12 mouse cellular contexts compared by ENCODE assay signal in the genomic region with DNA sequence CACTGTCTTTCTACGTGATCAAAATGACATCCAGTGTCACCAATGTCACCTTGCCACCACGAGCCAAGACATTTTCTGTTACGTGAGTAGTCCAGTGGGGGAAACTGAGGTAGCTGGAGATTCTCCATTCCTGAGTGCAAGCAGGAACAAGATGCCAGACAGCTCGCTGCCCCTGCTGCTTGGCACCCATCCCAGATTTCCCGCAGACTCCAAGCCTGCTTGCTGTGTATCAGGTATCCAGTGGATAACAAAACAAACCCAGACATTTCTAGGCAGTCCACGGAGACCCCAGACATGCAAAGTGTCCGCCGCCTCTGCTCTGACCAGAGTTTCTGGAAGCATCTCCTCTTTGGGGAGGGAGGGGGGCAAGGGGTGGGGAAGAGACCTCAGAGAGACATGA. TPM values are rescaled to one million over a fixed set of nuclear protein-coding genes. Genes with fewer than 3 reads are reported as not detected.
DNase-seq lines count a peak whose midpoint lies in the region; ATAC-seq lines count a peak whose summit lies in the region.
"Had no signal": no experiment of that assay in that cellular context is flagged by ENCODE, and none has a peak within 500 bp of the region (broad histone marks: within the 10 kb centered on the region; RNA-seq: fewer than 3 reads in every experiment).

No protein-coding gene starts in this region.

- peaks cover 82% of the 10 kb centered on the region for H3K27me3 ChIP-seq in hindbrain, embryonic 10.5 days (ENCODE audit: insufficient read depth, poor library complexity, severe bottlenecking)
- peaks cover 15% of the 10 kb centered on the region for H3K27me3 ChIP-seq in hindbrain, embryonic 16.5 days (replicated peaks; ENCODE audit: control insufficient read depth, insufficient read depth, low read length)
- H3K27me3 ChIP-seq in hindbrain, embryonic 12.5 days, result peaks cover 75% of the 10 kb centered on the region
- H3K27me3 ChIP-seq: stomach, embryonic 15.5 days had no signal

- H3K4me2 ChIP-seq in hindbrain, embryonic 16.5 days (ENCODE audit: low read length), result no peak overlapping the region
- H3K4me2 ChIP-seq in hindbrain, embryonic 12.5 days (replicated peaks), result peak overlapping the region; percentile 68

- H3K36me3 ChIP-seq in hindbrain, embryonic 10.5 days, result no peaks in the 10 kb centered on the region
- H3K36me3 ChIP-seq in hindbrain, embryonic 16.5 days (ENCODE audit: control insufficient read depth, insufficient read depth, low read length), result no peaks in the 10 kb centered on the region
- H3K36me3 ChIP-seq in hindbrain, embryonic 12.5 days, result no peaks in the 10 kb centered on the region
- H3K36me3 ChIP-seq: forebrain, embryonic 15.5 days; limb, embryonic 12.5 days; stomach, embryonic 15.5 days had no signal

- 48% methylated on average over 8 of the region's 8 CpGs for WGBS in hindbrain, embryonic 10.5 days
- WGBS in hindbrain, embryonic 16.5 days, result 36% methylated on average over 8 of the region's 8 CpGs
- WGBS in hindbrain, embryonic 12.5 days, result 43% methylated on average over 8 of the region's 8 CpGs

- no peak overlapping the region for H3K9ac ChIP-seq in hindbrain, embryonic 16.5 days (ENCODE audit: low read depth, low read length)
- H3K9ac ChIP-seq in hindbrain, embryonic 12.5 days, result no peak overlapping the region
- H3K9ac ChIP-seq: stomach, embryonic 15.5 days had no signal

- DNase-seq in hindbrain, embryonic 10.5 days (ENCODE audit: low spot score), result no peak
- DNase-seq in right cerebral cortex, postnatal 10 days (ENCODE audit: low spot score in 2 of 2), result peak; percentile 49 to 57
- no peak for DNase-seq in right cerebral cortex, postnatal 25 days
- peak; percentile 47 for DNase-seq in right cerebral cortex, postnatal 14 days
- DNase-seq in frontal cortex, postnatal 25 days (ENCODE audit: low spot score in 2 of 2), result no peak
- DNase-seq: heart, adult 18-20 months had no signal

- H3K27ac ChIP-seq in hindbrain, embryonic 10.5 days, result no peak overlapping the region
- H3K27ac ChIP-seq in hindbrain, embryonic 16.5 days (ENCODE audit: low read depth, low read length), result no peak overlapping the region
- H3K27ac ChIP-seq in hindbrain, embryonic 12.5 days, result no peak overlapping the region
- H3K27ac ChIP-seq: forebrain, embryonic 15.5 days; layer of hippocampus, adult 2 months; limb, embryonic 12.5 days; stomach, embryonic 15.5 days had no signal

- H3K4me1 ChIP-seq in hindbrain, embryonic 10.5 days (replicated peaks), result peaks cover 33% of the 10 kb centered on the region
- peaks cover 25% of the 10 kb centered on the region for H3K4me1 ChIP-seq in hindbrain, embryonic 16.5 days (ENCODE audit: control insufficient read depth, insufficient read depth, low read depth, low read length)
- peaks cover 38% of the 10 kb centered on the region for H3K4me1 ChIP-seq in hindbrain, embryonic 12.5 days

- H3K4me3 ChIP-seq in hindbrain, embryonic 10.5 days, result peak overlapping the region; percentile 52; the same call in 1 of the 2 replicates
- H3K4me3 ChIP-seq in hindbrain, embryonic 16.5 days (ENCODE audit: low read length), result no peak overlapping the region
- H3K4me3 ChIP-seq in hindbrain, embryonic 12.5 days, result no peak overlapping the region

- no peak for ATAC-seq in hindbrain, embryonic 16.5 days
- ATAC-seq in hindbrain, embryonic 12.5 days (ENCODE audit: low FRiP score), result no peak

- no peaks in the 10 kb centered on the region for H3K9me3 ChIP-seq in hindbrain, embryonic 10.5 days
- no peaks in the 10 kb centered on the region for H3K9me3 ChIP-seq in hindbrain, embryonic 16.5 days (ENCODE audit: control insufficient read depth, low read length)
- no peaks in the 10 kb centered on the region for H3K9me3 ChIP-seq in hindbrain, embryonic 12.5 days (replicated peaks)
- H3K9me3 ChIP-seq: forebrain, embryonic 15.5 days; limb, embryonic 12.5 days; stomach, embryonic 15.5 days had no signal

RNA-seq across cellular contexts. Expression of a gene that starts 52.4 kb away (rescaled TPM):
- polyA plus RNA-seq in hindbrain, embryonic 10.5 days (2016; fragmentation: Nextera tagmentation; extraction: Ambion mirVana), result 0.73 and 1.7 TPM in 2 replicates
- 2.9 and 3.3 TPM in 2 replicates for polyA plus RNA-seq in hindbrain, embryonic 16.5 days (2015; fragmentation: Nextera tagmentation; extraction: Ambion mirVana)
- 1.2 and 1.4 TPM in 2 replicates for polyA plus RNA-seq in hindbrain, embryonic 12.5 days (2016; fragmentation: Nextera tagmentation; extraction: Ambion mirVana)

RNA-seq across cellular contexts. Expression of a gene that starts 52.9 kb away (rescaled TPM):
- polyA plus RNA-seq in hindbrain, embryonic 10.5 days (2016; fragmentation: Nextera tagmentation; extraction: Ambion mirVana), result 4.4 TPM in 2 replicates
- polyA plus RNA-seq in hindbrain, embryonic 16.5 days (2015; fragmentation: Nextera tagmentation; extraction: Ambion mirVana), result 3.2 and 3.4 TPM in 2 replicates
- polyA plus RNA-seq in hindbrain, embryonic 12.5 days (2016; fragmentation: Nextera tagmentation; extraction: Ambion mirVana), result 2.1 and 3.8 TPM in 2 replicates

Comparison
In these comparisons a context has a peak if more than half of its experiments do, and no peak if none do; other contexts are left out.
1. DNase-seq: peak in right cerebral cortex, postnatal 10 days (2 of 2) and right cerebral cortex, postnatal 14 days (single experiment); none in hindbrain, embryonic 10.5 days (single experiment), right cerebral cortex, postnatal 25 days (single experiment) and frontal cortex, postnatal 25 days (0 of 2).